Mouse (Mus musculus) brain, embryonic 14.5 days (tissue): Measurements from ENCODE around the gene Dnmt3a.

ENCODE experiments used
- CTCF ChIP-seq: fragments of 200-500 bp; IDR thresholded peaks from 2 replicates; pipeline ENCODE4 v1.5.1; 2012; ENCODE audit warnings: inconsistent platforms, mild to moderate bottlenecking, moderate library complexity, borderline replicate concordance; ENCODE audit not compliant: insufficient read depth, insufficient read length; ENCODE audit errors: extremely low read depth
- POLR2A ChIP-seq: fragments of 200-500 bp; IDR thresholded peaks from 2 replicates; pipeline ENCODE4 v1.6.1; 2012; ENCODE audit warnings: mild to moderate bottlenecking, inconsistent platforms, borderline replicate concordance; ENCODE audit not compliant: poor library complexity, insufficient read depth, insufficient read length, severe bottlenecking; ENCODE audit errors: extremely low read depth

- TF ChIP-seq POLR2A (no peak), CTCF (peak; percentile 45; the same call in 1 of the 2 replicates)
Measured at GRCm38 (mm10) chr12:3852521-3852920, 46.7 kb downstream of the Dnmt3a start.
